ENCODE assay signal across 18 mouse cellular contexts in the genomic region with DNA sequence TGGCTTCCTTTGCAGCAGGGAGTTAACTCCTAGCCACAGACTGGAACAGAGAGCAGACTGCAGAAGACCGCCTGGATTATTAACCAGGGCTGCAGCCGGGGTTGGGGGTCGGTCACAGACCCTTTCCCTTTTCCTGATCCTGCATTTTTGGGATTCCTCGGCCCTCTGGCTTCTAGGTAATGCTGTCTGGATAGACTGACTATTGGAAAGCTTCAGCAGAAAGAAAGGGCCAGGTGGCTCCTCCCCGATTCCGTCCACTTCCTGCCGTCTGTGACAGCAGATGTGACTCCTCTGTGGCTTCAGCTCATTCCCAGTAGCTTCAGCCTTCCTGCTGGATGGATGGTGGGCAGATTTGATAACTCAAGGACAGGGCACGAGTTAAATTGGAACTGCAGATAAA. TPM values are rescaled to one million over a fixed set of nuclear protein-coding genes. Genes with fewer than 3 reads are reported as not detected.
A peak's percentile ranks its signal among the peaks of the same experiment; 100 is the strongest.
DNase-seq lines count a peak whose midpoint lies in the region; ATAC-seq lines count a peak whose summit lies in the region.
"Had no signal": no experiment of that assay in that cellular context is flagged by ENCODE, and none has a peak within 500 bp of the region (broad histone marks: within the 10 kb centered on the region; RNA-seq: fewer than 3 reads in every experiment).

No protein-coding gene starts in this region.

- peak overlapping the region; percentile 54; the same call in 1 of the 2 replicates for H3K27ac ChIP-seq in forebrain, embryonic 13.5 days
- no peak overlapping the region for H3K27ac ChIP-seq in forebrain, embryonic 16.5 days (ENCODE audit: low read length)
- H3K27ac ChIP-seq in midbrain, embryonic 10.5 days (replicated peaks) = peak overlapping the region; percentile 86
- H3K27ac ChIP-seq in midbrain, embryonic 15.5 days = no peak overlapping the region
- H3K27ac ChIP-seq in embryonic facial prominence, embryonic 10.5 days (replicated peaks) = peak overlapping the region; percentile 86

- no peak overlapping the region for H3K4me2 ChIP-seq in forebrain, embryonic 13.5 days
- no peak overlapping the region for H3K4me2 ChIP-seq in forebrain, embryonic 16.5 days (ENCODE audit: low read length)
- no peak overlapping the region for H3K4me2 ChIP-seq in midbrain, embryonic 15.5 days

- no peak for ATAC-seq in forebrain, embryonic 13.5 days
- ATAC-seq in forebrain, embryonic 16.5 days = no peak
- no peak for ATAC-seq in midbrain, embryonic 15.5 days (replicated peaks)
- no peak for ATAC-seq in monocyte, adult 5-6 weeks (replicated peaks; ENCODE audit: insufficient number of reproducible peaks, low FRiP score, low TSS enrichment, poor library complexity, severe bottlenecking)

- DNase-seq in midbrain, embryonic 10.5 days (ENCODE audit: low spot score) = peak; percentile 44
- DNase-seq in ES-CJ7 (ENCODE audit: low read depth, low spot score) = peak; percentile 65
- peak; percentile 38 for DNase-seq in embryonic facial prominence, embryonic 10.5 days (ENCODE audit: low spot score)
- no peak for DNase-seq in left cerebral cortex, adult 9 months (ENCODE audit: low spot score in 2 of 2)
- DNase-seq: cerebellum, adult 11 months; heart, adult 11 months; heart, postnatal 10 days; liver; right cerebral cortex, postnatal 14 days; thymus, adult 2 months had no signal

- no peaks in the 10 kb centered on the region for H3K9me3 ChIP-seq in forebrain, embryonic 13.5 days (replicated peaks)
- H3K9me3 ChIP-seq in forebrain, embryonic 16.5 days (ENCODE audit: control insufficient read depth, low read length) = no peaks in the 10 kb centered on the region
- H3K9me3 ChIP-seq in midbrain, embryonic 10.5 days (replicated peaks) = no peaks in the 10 kb centered on the region
- H3K9me3 ChIP-seq in midbrain, embryonic 15.5 days = no peaks in the 10 kb centered on the region
- no peaks in the 10 kb centered on the region; the same call in 1 of the 2 replicates for H3K9me3 ChIP-seq in embryonic facial prominence, embryonic 10.5 days

- peaks cover 33% of the 10 kb centered on the region for H3K4me1 ChIP-seq in forebrain, embryonic 13.5 days
- H3K4me1 ChIP-seq in forebrain, embryonic 16.5 days (replicated peaks; ENCODE audit: control insufficient read depth, insufficient read depth, low read length) = peaks cover 18% of the 10 kb centered on the region
- peaks cover 33% of the 10 kb centered on the region for H3K4me1 ChIP-seq in midbrain, embryonic 10.5 days
- H3K4me1 ChIP-seq in midbrain, embryonic 15.5 days = peaks cover 13% of the 10 kb centered on the region
- H3K4me1 ChIP-seq in embryonic facial prominence, embryonic 10.5 days = peaks cover 28% of the 10 kb centered on the region
- H3K4me1 ChIP-seq: megakaryocyte, embryonic 14.5 days had no signal

- no peaks in the 10 kb centered on the region for H3K36me3 ChIP-seq in forebrain, embryonic 13.5 days (ENCODE audit: poor library complexity, severe bottlenecking)
- H3K36me3 ChIP-seq in forebrain, embryonic 16.5 days (ENCODE audit: control insufficient read depth, insufficient read depth) = no peaks in the 10 kb centered on the region
- H3K36me3 ChIP-seq in midbrain, embryonic 10.5 days = no peaks in the 10 kb centered on the region
- no peaks in the 10 kb centered on the region for H3K36me3 ChIP-seq in midbrain, embryonic 15.5 days (replicated peaks)
- no peaks in the 10 kb centered on the region for H3K36me3 ChIP-seq in embryonic facial prominence, embryonic 10.5 days (replicated peaks)

- H3K9ac ChIP-seq in forebrain, embryonic 13.5 days = no peak overlapping the region
- H3K9ac ChIP-seq in forebrain, embryonic 16.5 days (replicated peaks; ENCODE audit: low read depth, low read length) = no peak overlapping the region
- H3K9ac ChIP-seq in midbrain, embryonic 15.5 days = no peak overlapping the region

- no peak overlapping the region for H3K4me3 ChIP-seq in forebrain, embryonic 13.5 days
- no peak overlapping the region for H3K4me3 ChIP-seq in forebrain, embryonic 16.5 days (replicated peaks; ENCODE audit: low read length)
- no peak overlapping the region for H3K4me3 ChIP-seq in midbrain, embryonic 10.5 days
- no peak overlapping the region for H3K4me3 ChIP-seq in midbrain, embryonic 15.5 days
- no peak overlapping the region for H3K4me3 ChIP-seq in embryonic facial prominence, embryonic 10.5 days
- H3K4me3 ChIP-seq: megakaryocyte, embryonic 14.5 days had no signal

- H3K27me3 ChIP-seq in forebrain, embryonic 13.5 days = no peaks in the 10 kb centered on the region
- H3K27me3 ChIP-seq in forebrain, embryonic 16.5 days (replicated peaks; ENCODE audit: control insufficient read depth, insufficient read depth, low read length) = no peaks in the 10 kb centered on the region
- H3K27me3 ChIP-seq in midbrain, embryonic 10.5 days (ENCODE audit: low read depth, poor library complexity, severe bottlenecking) = no peaks in the 10 kb centered on the region
- H3K27me3 ChIP-seq in midbrain, embryonic 15.5 days (replicated peaks) = no peaks in the 10 kb centered on the region
- no peaks in the 10 kb centered on the region for H3K27me3 ChIP-seq in embryonic facial prominence, embryonic 10.5 days (replicated peaks; ENCODE audit: low read depth, poor library complexity, severe bottlenecking)
- H3K27me3 ChIP-seq: megakaryocyte, embryonic 14.5 days had no signal

- 19% methylated on average over 8 of the region's 8 CpGs for WGBS in forebrain, embryonic 13.5 days
- 27% methylated on average over 8 of the region's 8 CpGs for WGBS in forebrain, embryonic 16.5 days
- 15% methylated on average over 8 of the region's 8 CpGs for WGBS in midbrain, embryonic 10.5 days
- WGBS in midbrain, embryonic 15.5 days = 21% methylated on average over 8 of the region's 8 CpGs
- 20% methylated on average over 8 of the region's 8 CpGs for WGBS in embryonic facial prominence, embryonic 10.5 days

RNA-seq across cellular contexts. Expression of gene Igfbp2, which starts 19.3 kb away (rescaled TPM):
- 319 and 349 TPM in 2 replicates for polyA plus RNA-seq in forebrain, embryonic 13.5 days (2015; fragmentation: Nextera tagmentation; extraction: Ambion mirVana)
- polyA plus RNA-seq in forebrain, embryonic 16.5 days (2015; fragmentation: Nextera tagmentation; extraction: Ambion mirVana) = 279 and 331 TPM in 2 replicates
- 585 and 600 TPM in 2 replicates for polyA plus RNA-seq in midbrain, embryonic 10.5 days (2016; fragmentation: Nextera tagmentation; extraction: Ambion mirVana)
- polyA plus RNA-seq in midbrain, embryonic 15.5 days (2015; fragmentation: Nextera tagmentation; extraction: Ambion mirVana) = 329 and 430 TPM in 2 replicates
- polyA plus RNA-seq in embryonic facial prominence, embryonic 10.5 days (2016; fragmentation: Nextera tagmentation; extraction: Ambion mirVana) = 474 and 479 TPM in 2 replicates
- not detected in 3 replicates for total RNA-seq in monocyte, adult 5-6 weeks (2017)
- total RNA-seq: common myeloid progenitor, adult 5-6 weeks; MEL; neutrophil, adult 5-6 weeks had no signal

Comparison
In these comparisons a context has a peak if more than half of its experiments do, and no peak if none do; other contexts are left out.
1. H3K27ac ChIP-seq: peak in forebrain, embryonic 13.5 days (single experiment), midbrain, embryonic 10.5 days (single experiment) and embryonic facial prominence, embryonic 10.5 days (single experiment); none in forebrain, embryonic 16.5 days (single experiment) and midbrain, embryonic 15.5 days (single experiment).
2. DNase-seq: peak in midbrain, embryonic 10.5 days (single experiment), ES-CJ7 (single experiment) and embryonic facial prominence, embryonic 10.5 days (single experiment); none in left cerebral cortex, adult 9 months (0 of 2).